Mouse (Mus musculus): ENCODE measurements around the gene Ttll5. TPM values are rescaled to one million over a fixed set of nuclear protein-coding genes. Genes with fewer than 3 reads are reported as not detected.

Gene Ttll5
- total and polyA plus RNA-seq, 3 experiments = 7.4 to 18.5 TPM; not detected in 1

- no peak overlapping the region for H3K4me3 ChIP-seq (ENCODE audit: control insufficient read depth in 1 of 2, insufficient read depth in 1 of 2, low read depth in 2 of 2, low read length in 2 of 2)
- no peak overlapping the region for H3K9ac ChIP-seq (ENCODE audit: control insufficient read depth, low read depth, low read length, poor library complexity, severe bottlenecking)
- no peaks in the 10 kb centered on the region for H3K4me1 ChIP-seq (ENCODE audit: control insufficient read depth in 1 of 2, insufficient read depth in 2 of 2, low read length in 2 of 2)
- no peak overlapping the region for H3K27ac ChIP-seq (ENCODE audit: control insufficient read depth, low read depth, low read length)
- H3K36me3 ChIP-seq (ENCODE audit: control insufficient read depth in 1 of 2, insufficient read depth in 2 of 2, low read length in 2 of 2) = no peaks in the 10 kb centered on the region
- no peaks in the 10 kb centered on the region for H3K27me3 ChIP-seq (ENCODE audit: control insufficient read depth in 1 of 2, insufficient read depth in 2 of 2, low read length in 2 of 2)
- no peaks in the 10 kb centered on the region for H3K79me2 ChIP-seq (ENCODE audit: control insufficient read depth, insufficient read depth, low read length, poor library complexity)
- no peak for DNase-seq (ENCODE audit: low read depth, low spot score)
- H3K9me3 ChIP-seq (replicated peaks; ENCODE audit: insufficient read depth, low read length) = no peaks in the 10 kb centered on the region
- TF ChIP-seq MAFK (IDR thresholded peaks at IDR 0.05; ENCODE audit: borderline replicate concordance, low read depth, low read length) (no peak), SIN3A (IDR thresholded peaks at IDR 0.05; ENCODE audit: low read length) (no peak), MYC (IDR thresholded peaks at IDR 0.05; ENCODE audit: low read depth, low read length) (no peak), ZKSCAN1 (IDR thresholded peaks at IDR 0.05; ENCODE audit: low read depth, low read length) (no peak), RCOR1 (IDR thresholded peaks at IDR 0.05; ENCODE audit: low read depth, low read length) (no peak), NELFE (IDR thresholded peaks at IDR 0.05; ENCODE audit: low read depth, low read length) (no peak), MXI1 (IDR thresholded peaks at IDR 0.05; ENCODE audit: low read depth, low read length) (no peak), UBTF (IDR thresholded peaks at IDR 0.05; ENCODE audit: borderline replicate concordance, insufficient read depth, low read depth, low read length) (no peak), TAL1 (IDR thresholded peaks at IDR 0.05; ENCODE audit: low read length) (no peak), MAZ (IDR thresholded peaks at IDR 0.05; ENCODE audit: low read depth, low read length) (no peak), ZNF384 (IDR thresholded peaks at IDR 0.05; ENCODE audit: low read depth, low read length) (no peak), JUND (IDR thresholded peaks at IDR 0.05; ENCODE audit: low read depth, low read length) (no peak), TCF12 (IDR thresholded peaks at IDR 0.05; ENCODE audit: low read depth, low read length) (no peak), BHLHE40 (IDR thresholded peaks at IDR 0.05; ENCODE audit: borderline replicate concordance, low read depth, low read length) (no peak), TBP (IDR thresholded peaks at IDR 0.05; ENCODE audit: low read depth, low read length) (no peak), HCFC1 (IDR thresholded peaks at IDR 0.05; ENCODE audit: low read depth, low read length) (no peak), EP300 (IDR thresholded peaks at IDR 0.05; ENCODE audit: low read depth in 1 of 2, low read length in 2 of 2) (no peak), NRF1 (IDR thresholded peaks at IDR 0.05; ENCODE audit: insufficient read depth, low read depth, low read length, poor library complexity, severe bottlenecking) (no peak), USF2 (IDR thresholded peaks at IDR 0.05; ENCODE audit: borderline replicate concordance in 1 of 2, insufficient read depth in 1 of 2, low read depth in 1 of 2, low read length in 2 of 2) (no peak), KAT2A (conservative IDR thresholded peaks at IDR 0.05; ENCODE audit: low read depth, low read length) (no peak)
These were observed 119.0 kb downstream of the Ttll5 start for GRCm38 (mm10) chr12:85943456-85943855.

GRCm38 (mm10) chr12:85944419-85944818, 120.0 kb downstream of the Ttll5 start:
- H3K27me3 ChIP-seq (ENCODE audit: control insufficient read depth in 1 of 2, insufficient read depth in 2 of 2, low read length in 2 of 2) = no peaks in the 10 kb centered on the region
- no peaks in the 10 kb centered on the region for H3K4me1 ChIP-seq (ENCODE audit: control insufficient read depth in 1 of 2, insufficient read depth in 2 of 2, low read length in 2 of 2)
- H3K79me2 ChIP-seq (ENCODE audit: control insufficient read depth, insufficient read depth, low read length, poor library complexity) = no peaks in the 10 kb centered on the region
- no peak overlapping the region for H3K9ac ChIP-seq (ENCODE audit: control insufficient read depth, low read depth, low read length, poor library complexity, severe bottlenecking)
- TF ChIP-seq POLR2AphosphoS2 (IDR thresholded peaks at IDR 0.05; ENCODE audit: low read length) (no peak), TBP (IDR thresholded peaks at IDR 0.05; ENCODE audit: low read depth, low read length) (no peak), MYB (IDR thresholded peaks at IDR 0.05; ENCODE audit: low read depth, low read length) (no peak), CTCF (IDR thresholded peaks at IDR 0.05 in 2 of 3, conservative IDR thresholded peaks at IDR 0.05 in 1 of 3; ENCODE audit: control insufficient read depth in 1 of 3, insufficient read depth in 1 of 3, low read depth in 2 of 3, low read length in 3 of 3, poor library complexity in 1 of 3, severe bottlenecking in 1 of 3) (no peak), KAT2A (conservative IDR thresholded peaks at IDR 0.05; ENCODE audit: low read depth, low read length) (no peak), SIN3A (IDR thresholded peaks at IDR 0.05; ENCODE audit: low read length) (no peak), EP300 (IDR thresholded peaks at IDR 0.05; ENCODE audit: low read depth in 1 of 2, low read length in 2 of 2) (no peak), ZNF384 (IDR thresholded peaks at IDR 0.05; ENCODE audit: low read depth, low read length) (no peak), MEF2A (IDR thresholded peaks at IDR 0.05; ENCODE audit: extremely low read depth, insufficient replicate concordance, low read depth, low read length, poor library complexity, severe bottlenecking) (no peak), BHLHE40 (IDR thresholded peaks at IDR 0.05; ENCODE audit: borderline replicate concordance, low read depth, low read length) (no peak), MAFK (IDR thresholded peaks at IDR 0.05; ENCODE audit: borderline replicate concordance, low read depth, low read length) (no peak), USF1 (IDR thresholded peaks at IDR 0.05; ENCODE audit: low read depth, low read length) (no peak)
- no peak overlapping the region for H3K4me3 ChIP-seq (ENCODE audit: control insufficient read depth in 1 of 2, insufficient read depth in 1 of 2, low read depth in 2 of 2, low read length in 2 of 2)
- H3K9me3 ChIP-seq (replicated peaks; ENCODE audit: insufficient read depth, low read length) = no peaks in the 10 kb centered on the region
- H3K27ac ChIP-seq (ENCODE audit: control insufficient read depth, low read depth, low read length) = no peak overlapping the region
- no peaks in the 10 kb centered on the region for H3K36me3 ChIP-seq (ENCODE audit: control insufficient read depth in 1 of 2, insufficient read depth in 2 of 2, low read length in 2 of 2)
- no peak for DNase-seq (ENCODE audit: low read depth, low spot score)
